Mouse (Mus musculus) adipocyte (in vitro differentiated cells): ENCODE measurements at regions not wholly inside any gene's neighbourhood (a gene's known extent, or its start where the extent isn't known, plus 50 kb on each side); places are given as distances from the start of the nearest gene placed in this dataset.

ENCODE experiments used
- DNase-seq: peaks from one replicate; pipeline ENCODE4 v3.0.0-alpha.2; 2016; ENCODE audit warnings: low spot score

- peak; percentile 89 for DNase-seq
Measured at GRCm38 (mm10) chr9:96419151-96419550, 54.9 kb upstream of the Atp1b3 start.

- DNase-seq: peak; percentile 28
Measured at GRCm38 (mm10) chr9:96415873-96416570, 51.8 kb upstream of the Atp1b3 start.
